Mouse (Mus musculus) stomach, adult 2 months (tissue): ENCODE results near the gene Exosc5. TPM values are rescaled to one million over a fixed set of nuclear protein-coding genes. Genes with fewer than 3 reads are reported as not detected.

Experiments used
- polyA plus RNA-seq: library from polyadenylated mRNA; depleted of rRNA; stranded (reverse); fragments of >200 nt; gene quantifications from 2 replicates; pipeline ENCODE4 v1.2.3, GENCODE M21; 2012; rRNA removed

Exosc5 gene
- 50.2 and 58.9 TPM in 2 replicates for polyA plus RNA-seq

DNA sequence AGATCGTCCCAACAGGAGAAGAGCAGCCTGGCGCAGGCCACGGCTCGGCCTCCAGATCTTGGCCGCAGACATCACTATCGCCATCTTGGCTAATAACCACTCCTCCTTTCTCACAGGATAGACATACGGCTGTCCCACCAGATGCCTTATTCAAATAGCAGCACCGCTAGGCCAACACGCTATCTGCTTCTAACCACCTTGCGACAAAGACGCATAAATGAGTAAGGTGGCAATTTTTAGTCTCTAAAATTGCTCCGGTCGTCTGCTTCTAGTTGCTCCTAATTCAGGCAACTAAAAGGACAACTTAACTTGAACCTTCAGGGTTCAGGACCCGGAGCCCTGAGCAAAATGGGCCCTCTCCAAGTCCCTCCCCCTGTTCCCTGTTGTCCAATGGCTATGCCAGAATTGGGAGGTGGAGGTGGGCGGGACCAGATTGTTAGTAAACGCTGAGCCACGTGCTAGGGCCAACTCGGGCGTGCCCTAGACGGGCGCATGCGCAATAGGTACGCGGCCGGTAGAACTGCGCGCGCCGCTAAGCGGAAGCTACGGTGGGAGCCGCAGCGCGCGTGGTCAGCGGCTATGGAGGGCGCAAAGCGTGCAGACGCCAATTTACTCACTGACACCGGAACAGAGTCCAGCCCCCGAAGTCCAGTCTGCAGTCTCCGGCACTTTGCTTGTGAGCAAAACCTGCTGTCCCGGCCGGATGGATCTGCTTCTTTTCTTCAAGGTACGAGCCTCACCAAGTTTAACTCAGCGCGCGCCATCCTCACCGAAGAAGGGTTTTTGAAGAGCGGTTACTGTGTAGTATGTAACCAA is at the start of gene Exosc5, which contains the start of gene Bckdha:
Exosc5 (plus strand) TSS at position 508 of the 816 bp plus-strand sequence.
Bckdha (minus strand) TSS at position 325 of the 816 bp plus-strand sequence.

DNA sequence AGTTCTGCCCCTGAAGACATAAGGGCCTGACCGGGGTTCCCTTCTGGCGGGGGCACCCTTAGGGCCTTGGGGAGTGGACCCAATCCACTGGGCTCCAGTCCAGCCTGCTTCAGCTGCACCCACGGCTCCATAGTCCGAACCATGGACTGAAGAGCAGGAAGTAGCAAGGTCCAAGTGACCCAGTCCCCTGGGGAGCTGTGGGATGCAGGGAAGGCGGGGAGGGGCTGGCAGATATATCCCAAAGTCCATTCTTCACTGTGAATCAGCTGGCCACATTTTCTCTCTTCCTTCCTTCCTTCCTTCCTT is 43.3 kb upstream of the Exosc5 start, which contains the start of gene Erich4:
Erich4 (minus strand) TSS at position 187 of the 306 bp plus-strand sequence.

DNA sequence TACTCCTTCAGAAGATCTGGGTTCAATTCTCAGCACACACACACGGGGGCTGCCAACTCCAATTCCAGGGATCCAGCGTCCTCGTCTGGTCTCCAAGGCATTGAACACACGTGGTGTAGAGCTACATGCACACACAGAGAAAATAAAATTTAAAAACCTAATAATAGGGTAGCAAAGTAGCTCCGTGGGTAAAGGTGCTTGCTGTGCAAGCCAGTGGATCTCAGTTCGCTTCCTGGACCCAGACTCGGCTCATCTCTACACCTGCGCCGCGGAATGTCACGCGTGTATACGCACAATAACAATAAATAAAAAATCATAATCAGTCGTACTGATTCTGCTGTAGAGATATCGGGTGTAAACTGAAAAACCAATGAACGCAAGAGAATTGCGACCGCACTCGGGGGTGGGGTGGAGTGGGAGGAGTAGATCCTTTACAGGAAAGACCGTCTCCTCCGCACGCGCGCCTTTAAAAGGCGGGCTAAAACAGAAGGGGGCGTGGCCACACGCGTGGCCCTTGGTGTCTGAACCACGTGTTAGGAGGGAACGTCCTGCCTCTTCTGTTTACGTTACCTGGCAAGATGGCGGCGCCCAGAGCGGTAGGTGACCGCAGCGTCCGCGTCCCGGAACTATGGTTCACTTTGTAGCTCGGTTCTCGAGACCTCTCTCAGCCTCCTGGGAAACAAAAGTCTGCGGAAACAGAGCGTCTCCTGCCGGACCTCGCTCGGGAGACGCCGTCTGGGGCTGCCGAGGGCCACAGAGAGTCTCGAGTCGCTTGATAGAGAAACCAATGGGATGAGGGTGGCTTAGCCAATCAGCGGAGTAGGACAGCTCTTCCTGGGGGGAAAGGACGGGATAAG is 39.9 kb upstream of the Exosc5 start, which contains the start of gene Dmac2:
Dmac2 (plus strand) TSS at position 550 of the 857 bp plus-strand sequence.

DNA sequence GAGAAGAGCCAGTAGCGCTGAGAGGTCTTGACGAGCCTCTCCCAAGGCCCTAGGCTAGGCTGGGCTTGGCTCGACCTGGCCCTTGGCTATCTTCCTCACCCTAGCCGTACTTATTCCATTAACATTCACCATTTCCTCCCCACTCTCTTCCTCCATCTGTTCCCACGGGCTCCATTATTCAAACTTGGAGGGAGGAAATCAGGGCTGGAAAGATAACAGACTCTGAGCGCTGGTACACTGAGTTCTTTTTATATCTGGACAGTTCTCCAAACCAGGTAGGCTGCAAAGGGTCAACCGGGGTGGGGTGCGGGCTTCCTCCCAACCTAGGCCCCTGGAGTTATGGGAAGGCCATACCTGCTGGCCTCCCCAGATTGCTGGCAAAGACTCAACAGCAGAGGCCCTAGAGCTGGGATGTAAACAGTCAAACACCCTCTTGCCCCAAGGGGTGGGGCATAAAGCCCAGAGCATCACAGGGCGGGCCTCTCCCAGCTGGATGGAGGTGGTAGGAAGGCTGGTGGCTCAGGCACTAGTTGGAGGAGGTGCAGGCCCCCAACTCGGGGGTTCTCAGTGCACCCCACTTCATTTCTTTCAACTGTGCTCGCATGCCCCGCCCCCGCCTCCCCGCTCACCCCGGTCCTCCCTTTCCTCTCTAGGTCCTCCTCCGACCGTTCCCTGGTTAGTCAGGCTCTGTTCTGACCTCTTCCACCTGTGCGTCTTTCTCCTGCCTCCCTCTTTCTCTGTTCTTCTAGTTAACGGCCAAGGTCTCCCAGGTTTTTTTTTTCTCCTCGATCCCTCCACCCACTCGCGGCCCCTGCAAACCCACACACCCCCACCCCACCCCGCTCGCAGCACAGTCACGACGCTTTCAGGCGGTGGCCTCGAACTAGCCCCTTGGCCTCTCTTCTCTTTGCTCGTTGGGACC is 32.2 kb upstream of the Exosc5 start, which contains the start of gene B3gnt8:
B3gnt8 (plus strand) TSS at position 146 of the 922 bp plus-strand sequence.

DNA sequence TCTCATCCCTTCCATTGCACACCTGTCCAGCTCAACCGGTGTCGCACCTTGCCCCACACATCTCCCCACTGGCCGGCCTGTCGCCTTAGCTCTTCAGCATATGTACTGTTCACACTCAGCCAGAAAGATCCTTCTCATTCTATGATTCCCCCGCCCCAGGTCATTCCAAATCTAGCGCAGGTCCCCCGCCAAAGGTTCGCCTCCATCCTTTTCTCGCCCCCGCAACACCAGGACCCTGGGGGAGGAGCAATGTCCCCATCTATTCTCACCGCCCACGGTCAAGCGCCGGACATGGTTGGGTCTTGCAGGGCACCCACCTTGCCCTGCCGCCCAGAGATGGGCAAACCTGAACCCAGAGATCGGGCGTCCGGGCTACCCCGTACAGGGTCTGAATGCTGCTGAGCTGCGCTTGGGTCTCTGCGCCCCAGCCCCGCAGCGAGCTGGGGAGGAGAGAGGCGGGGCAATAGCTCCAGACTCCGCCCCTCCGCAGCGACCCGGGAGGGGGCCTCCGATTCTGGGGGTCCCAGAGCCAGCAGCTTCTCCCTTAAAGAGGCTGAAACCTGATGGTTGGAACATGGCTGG is 15.8 kb downstream of the Exosc5 start, which contains the start of gene Tmem91:
Tmem91 (minus strand) TSS at position 448 of the 582 bp plus-strand sequence.

DNA sequence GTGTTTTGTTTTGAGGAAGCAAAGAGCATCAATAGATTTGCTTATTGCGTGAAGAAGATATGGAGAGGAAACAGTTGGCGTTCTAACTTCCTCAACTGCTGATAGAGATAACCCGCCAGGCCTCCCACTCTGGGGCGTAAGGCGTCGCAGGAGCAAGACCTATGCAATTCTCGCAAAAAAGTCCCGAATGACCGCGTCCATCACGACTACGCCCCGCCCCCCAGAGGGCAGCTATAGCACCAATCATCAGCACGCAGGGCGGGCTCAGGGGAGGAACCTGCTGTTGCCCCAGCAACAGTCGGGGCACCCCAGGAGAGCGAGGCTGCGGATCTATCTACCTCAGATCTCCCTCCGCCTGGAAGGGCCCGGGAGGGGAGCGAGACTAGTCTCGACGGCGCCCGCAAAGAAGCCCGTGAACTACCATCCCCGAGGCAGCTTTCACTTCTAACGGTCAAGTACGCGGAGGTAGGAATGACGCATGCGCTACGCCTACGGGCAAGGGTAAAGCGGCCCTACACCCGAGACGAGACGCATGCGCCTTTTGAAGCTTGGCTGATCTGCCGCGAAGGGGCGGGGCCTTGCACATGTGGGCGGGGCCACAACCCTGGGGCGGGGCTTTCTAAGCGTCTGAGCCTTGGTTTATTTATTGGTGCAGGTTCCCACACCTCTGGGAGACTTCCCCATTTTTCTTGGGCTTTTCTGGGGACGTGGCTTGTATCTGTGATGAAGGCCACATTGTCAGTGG is 21.7 kb downstream of the Exosc5 start, which contains the start of gene B9d2:
B9d2 (plus strand) TSS at position 267 of the 745 bp plus-strand sequence.

DNA sequence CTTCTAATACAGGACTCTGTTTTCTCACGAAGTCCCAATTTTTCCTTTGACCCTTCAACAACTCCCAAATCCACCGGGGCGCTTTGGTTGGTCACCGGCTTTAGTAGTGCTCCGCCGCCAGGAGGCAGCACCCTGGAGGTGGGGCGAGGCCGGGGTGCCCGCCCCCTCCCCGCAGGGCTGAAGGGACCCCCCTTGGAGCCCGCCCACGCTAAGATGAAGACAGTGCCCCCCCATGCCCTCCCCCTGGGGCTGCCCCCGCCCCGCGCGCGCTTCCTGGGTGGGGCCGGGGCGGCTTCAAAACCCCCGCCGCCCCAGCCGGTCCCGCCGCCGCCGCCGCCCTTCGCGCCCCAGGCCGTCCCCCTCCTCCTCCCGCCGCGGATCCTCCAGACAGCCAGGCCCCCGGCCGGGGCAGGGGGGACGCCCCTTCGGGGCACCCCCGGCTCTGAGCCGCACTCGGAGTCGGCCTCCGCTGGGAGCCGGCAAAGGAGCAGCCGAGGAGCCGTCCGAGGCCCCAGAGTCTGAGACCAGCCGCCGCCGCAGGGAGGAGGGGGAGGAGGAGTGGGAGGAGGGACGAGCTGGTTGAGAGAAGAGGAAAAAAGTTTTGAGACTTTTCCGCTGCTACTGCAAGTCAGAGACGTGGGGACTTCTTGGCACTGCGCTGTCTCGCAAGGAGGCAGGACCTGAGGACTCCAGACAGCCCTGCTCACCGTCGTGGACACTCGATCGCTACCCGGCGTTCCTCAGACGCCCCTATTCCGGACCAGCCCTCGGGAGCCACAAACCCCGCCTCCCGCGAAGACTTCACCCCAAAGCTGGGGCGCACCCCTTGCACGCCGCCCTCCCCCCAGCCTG is 27.9 kb downstream of the Exosc5 start, which contains the start of gene Tgfb1:
Tgfb1 (plus strand) TSS at position 323 of the 852 bp plus-strand sequence.

DNA sequence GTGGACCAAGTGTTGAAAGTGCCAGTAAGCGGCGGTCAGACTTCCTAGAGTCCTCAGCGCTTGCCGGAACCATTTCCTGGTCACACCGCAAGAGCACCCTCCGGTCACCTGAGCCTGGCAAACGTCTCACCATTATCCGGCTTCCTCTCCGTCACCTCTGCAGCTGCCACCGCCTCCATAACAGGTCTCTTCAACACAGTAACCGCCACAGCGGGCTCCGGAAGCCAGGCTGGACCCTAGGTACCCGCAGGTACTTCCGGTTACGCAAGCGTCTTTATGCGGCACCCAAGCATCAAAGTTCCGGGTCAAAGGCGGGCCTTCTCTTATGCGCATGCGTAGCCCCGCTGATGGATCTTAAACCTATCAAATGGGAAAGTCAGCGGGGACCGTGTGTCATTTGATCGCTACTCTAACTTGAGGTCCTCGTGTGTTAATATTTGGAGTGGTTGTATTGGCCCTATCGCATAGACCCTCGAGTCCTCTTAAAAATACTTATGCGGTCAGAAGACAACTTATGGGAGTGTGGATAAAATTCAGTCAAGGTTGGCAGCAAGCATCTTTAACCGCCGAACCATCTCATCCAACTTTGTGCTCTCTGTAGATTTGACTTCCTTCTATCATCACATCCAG is 59.9 kb downstream of the Exosc5 start, which contains the start of gene Ccdc97:
Ccdc97 (minus strand) TSS at position 301 of the 630 bp plus-strand sequence.

Other genes with a start within 250 kb of the Exosc5 start
- 73.0 and 75.1 TPM in 2 replicates for gene Cxcl17, start 246.3 kb upstream of the Exosc5 start, polyA plus RNA-seq
- gene Ceacam1, start 181.6 kb upstream of the Exosc5 start, polyA plus RNA-seq: 4.1 and 5.9 TPM in 2 replicates
- gene Ceacam2, start 119.3 kb upstream of the Exosc5 start, polyA plus RNA-seq: not detected in 2 replicates
- gene Erich4, start 43.3 kb upstream of the Exosc5 start, polyA plus RNA-seq: not detected in 2 replicates
- gene Dmac2, start 39.8 kb upstream of the Exosc5 start, polyA plus RNA-seq: 43.1 and 44.3 TPM in 2 replicates
- gene B3gnt8, start 32.5 kb upstream of the Exosc5 start, polyA plus RNA-seq: 7.9 and 10.2 TPM in 2 replicates
- gene Bckdha, start 183 bp upstream of the Exosc5 start, polyA plus RNA-seq: 233 and 278 TPM in 2 replicates
- 0.14 and 0.45 TPM in 2 replicates for gene Tmem91, start 16.0 kb downstream of the Exosc5 start, polyA plus RNA-seq
- 16.9 and 24.4 TPM in 2 replicates for gene B9d2, start 21.6 kb downstream of the Exosc5 start, polyA plus RNA-seq
- gene Tgfb1, start 27.8 kb downstream of the Exosc5 start, polyA plus RNA-seq: 11.9 and 17.6 TPM in 2 replicates
- gene Ccdc97, start 59.9 kb downstream of the Exosc5 start, polyA plus RNA-seq: 33.8 and 34.5 TPM in 2 replicates
- gene Hnrnpul1, start 95.6 kb downstream of the Exosc5 start, polyA plus RNA-seq: 19.3 and 19.7 TPM in 2 replicates
- 24.4 and 24.7 TPM in 2 replicates for gene Axl, start 129.5 kb downstream of the Exosc5 start, polyA plus RNA-seq
- gene Cyp2s1, start 157.7 kb downstream of the Exosc5 start, polyA plus RNA-seq: 302 and 325 TPM in 2 replicates
- 0.26 and 0.31 TPM in 2 replicates for gene Cyp2b10, start 238.5 kb downstream of the Exosc5 start, polyA plus RNA-seq